Mouse (Mus musculus) hindbrain, embryonic 10.5 days (tissue): ENCODE measurements around the gene Sfi1. TPM values are rescaled to one million over a fixed set of nuclear protein-coding genes. Genes with fewer than 3 reads are reported as not detected.
"Not testable (repeated sequence)": the region's sequence is repeated elsewhere in the genome, so short reads cannot be mapped to it uniquely, and the experiment has no call there.

Experiments
- DNase-seq: peaks from one replicate; pipeline ENCODE4 v3.0.0-alpha.2; 2017; ENCODE audit warnings: low spot score
- H3K27ac ChIP-seq: fragments of 300-500 bp; sonication (generic); 2 replicates; pipeline ENCODE4 v1.5.1; 2016; ENCODE audit warnings: mild to moderate bottlenecking, moderate library complexity
- H3K27me3 ChIP-seq: fragments of 300-500 bp; sonication (generic); 2 replicates; pipeline ENCODE4 v1.6.1; 2016; ENCODE audit warnings: mild to moderate bottlenecking; ENCODE audit not compliant: poor library complexity, insufficient read depth, severe bottlenecking
- H3K36me3 ChIP-seq: fragments of 300-500 bp; sonication (generic); 2 replicates; pipeline ENCODE4 v1.6.1; 2016; ENCODE audit warnings: mild to moderate bottlenecking, moderate library complexity
- H3K4me1 ChIP-seq: fragments of 300-500 bp; sonication (generic); replicated peaks from 2 replicates; pipeline ENCODE4 v1.6.1; 2016; ENCODE audit warnings: mild to moderate bottlenecking
- H3K4me3 ChIP-seq: fragments of 300-500 bp; sonication (generic); 2 replicates; pipeline ENCODE4 v1.5.1; 2016; ENCODE audit warnings: mild to moderate bottlenecking, moderate library complexity
- H3K9me3 ChIP-seq: fragments of 300-500 bp; sonication (generic); 2 replicates; pipeline ENCODE4 v1.6.1; 2016; ENCODE audit warnings: mild to moderate bottlenecking, moderate library complexity
- WGBS: fragments of 180-500 bp; shearing (Covaris S2); methylation state at CpG from one replicate; pipeline ENCODE4 v1.1.7; 2016; 5-methylcytosine and 5-hydroxymethylcytosine counted together
- polyA plus RNA-seq: library from polyadenylated mRNA; unstranded; fragments of >200 nt; fragmentation: Nextera tagmentation; extraction: Ambion mirVana; gene quantifications from 2 replicates; pipeline ENCODE4 v1.2.1, GENCODE M21; 2016

Gene Sfi1
- polyA plus RNA-seq, 1 experiment from 2014 or later: 12.7 TPM

GRCm38 (mm10) chr11:3167571-3168001, 25.7 kb downstream of the Sfi1 start:
- H3K4me1 ChIP-seq, H3K36me3 ChIP-seq, H3K27ac ChIP-seq, DNase-seq, H3K27me3 ChIP-seq, H3K4me3 ChIP-seq: not testable (repeated sequence)
- peaks cover 31% of the 10 kb centered on the region for H3K9me3 ChIP-seq
- WGBS: 79% methylated on average over 4 of the region's 4 CpGs

DNA sequence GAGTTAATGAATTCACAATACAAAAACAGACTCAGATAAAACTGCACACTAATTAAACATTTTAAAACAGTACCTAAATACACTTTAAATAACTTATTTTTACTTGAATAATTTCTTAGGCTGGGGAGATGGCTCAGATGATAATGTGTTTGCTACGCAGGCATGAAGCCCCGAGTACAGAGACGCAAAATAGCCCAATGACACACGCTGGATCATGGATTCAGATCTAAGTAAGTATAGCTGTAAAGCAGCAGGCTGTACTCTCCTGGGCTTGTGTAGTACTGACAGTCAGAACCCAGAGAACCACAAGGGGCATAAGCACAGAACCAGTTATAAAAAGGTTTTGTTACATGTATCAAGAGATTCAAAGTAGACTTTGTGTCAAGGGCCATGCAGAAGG, 26.1 kb downstream of the Sfi1 start:
- not testable (repeated sequence) for H3K27me3 ChIP-seq, H3K4me1 ChIP-seq, H3K27ac ChIP-seq, H3K36me3 ChIP-seq, DNase-seq, H3K4me3 ChIP-seq
- 94% methylated on average over 4 of the region's 4 CpGs for WGBS
- peaks cover 35% of the 10 kb centered on the region for H3K9me3 ChIP-seq

- H3K9me3 ChIP-seq: peaks cover 32% of the 10 kb centered on the region
- H3K27ac ChIP-seq, H3K4me3 ChIP-seq, H3K4me1 ChIP-seq, H3K36me3 ChIP-seq, DNase-seq, H3K27me3 ChIP-seq: not testable (repeated sequence)
These were observed 26.9 kb downstream of the Sfi1 start for GRCm38 (mm10) chr11:3166321-3166720.

GRCm38 (mm10) chr11:3165210-3165782, 28.0 kb downstream of the Sfi1 start:
- 88% methylated on average over 3 of the region's 5 CpGs for WGBS
- not testable (repeated sequence) for H3K27ac ChIP-seq, H3K36me3 ChIP-seq, H3K4me1 ChIP-seq, DNase-seq, H3K4me3 ChIP-seq, H3K27me3 ChIP-seq
- peaks cover 32% of the 10 kb centered on the region for H3K9me3 ChIP-seq

GRCm38 (mm10) chr11:3163661-3164060, 29.6 kb downstream of the Sfi1 start:
- not testable (repeated sequence) for H3K27ac ChIP-seq, H3K36me3 ChIP-seq, H3K4me1 ChIP-seq, H3K27me3 ChIP-seq, DNase-seq, H3K4me3 ChIP-seq
- H3K9me3 ChIP-seq: peaks cover 33% of the 10 kb centered on the region
- 81% methylated on average over 3 of the region's 3 CpGs for WGBS

DNA sequence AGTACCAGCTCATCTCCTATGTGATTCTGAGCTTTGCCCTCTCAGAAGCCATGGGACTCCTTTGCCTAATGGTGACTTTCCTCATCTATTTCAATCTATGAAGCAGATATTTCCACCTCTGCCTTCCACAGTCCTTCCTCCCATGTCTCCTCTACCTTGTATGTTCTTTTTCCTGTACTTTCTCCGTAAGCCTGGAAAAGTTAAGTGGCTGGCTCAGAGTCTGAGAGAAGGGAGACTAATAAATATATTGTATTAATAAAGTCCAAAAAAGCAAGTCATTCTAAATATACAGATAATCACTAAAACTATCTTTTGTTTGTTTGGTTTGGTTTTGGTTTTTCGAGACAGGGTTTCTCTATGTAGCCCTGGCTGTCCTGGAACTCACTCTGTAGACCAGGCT, 30.1 kb downstream of the Sfi1 start:
- 86% methylated on average over 2 of the region's 2 CpGs for WGBS
- not testable (repeated sequence) for H3K4me1 ChIP-seq, H3K27me3 ChIP-seq, H3K27ac ChIP-seq, DNase-seq, H3K4me3 ChIP-seq, H3K36me3 ChIP-seq
- peaks cover 31% of the 10 kb centered on the region for H3K9me3 ChIP-seq

- DNase-seq, H3K36me3 ChIP-seq, H3K27ac ChIP-seq, H3K4me3 ChIP-seq, H3K4me1 ChIP-seq, H3K27me3 ChIP-seq: not testable (repeated sequence)
- 68% methylated on average over 5 of the region's 5 CpGs for WGBS
- H3K9me3 ChIP-seq: peaks cover 26% of the 10 kb centered on the region
These were observed 30.9 kb downstream of the Sfi1 start for GRCm38 (mm10) chr11:3162236-3162897.

GRCm38 (mm10) chr11:3161370-3161769, 31.9 kb downstream of the Sfi1 start:
- not testable (repeated sequence) for H3K4me3 ChIP-seq, DNase-seq, H3K27ac ChIP-seq

GRCm38 (mm10) chr11:3158800-3159199, 34.5 kb downstream of the Sfi1 start:
- DNase-seq: not testable (repeated sequence)
- WGBS: 91% methylated on average over 4 of the region's 4 CpGs

More at GRCm38 (mm10) chr11:3161370-3161769, 31.9 kb downstream of the Sfi1 start:
- H3K27me3 ChIP-seq, H3K4me1 ChIP-seq, H3K36me3 ChIP-seq: not testable (repeated sequence)
- WGBS: 73% methylated on average over 1 of the region's 2 CpGs
- peaks cover 28% of the 10 kb centered on the region for H3K9me3 ChIP-seq

DNA sequence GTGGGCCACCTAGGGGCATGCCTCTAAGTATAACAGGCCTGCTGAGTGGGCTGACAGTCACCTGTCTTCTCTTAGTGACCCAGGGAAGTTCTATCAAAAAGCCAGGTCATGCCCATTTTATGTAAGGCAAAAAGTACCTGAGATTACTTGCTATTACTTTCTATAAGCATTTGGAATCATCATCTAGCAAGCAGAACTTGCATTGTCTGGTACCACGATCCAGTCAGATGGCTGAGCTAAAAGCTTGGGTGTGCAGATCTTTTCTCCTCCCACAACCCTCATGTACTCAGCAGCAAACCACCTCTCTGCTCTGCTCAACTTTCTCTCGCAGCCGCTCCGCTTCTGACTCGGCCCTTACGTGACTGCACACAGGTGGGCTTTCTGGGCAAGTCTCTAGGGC, 35.3 kb downstream of the Sfi1 start:
- not testable (repeated sequence) for H3K4me3 ChIP-seq, H3K27me3 ChIP-seq, DNase-seq, H3K4me1 ChIP-seq, H3K36me3 ChIP-seq, H3K27ac ChIP-seq
- 96% methylated on average over 6 of the region's 6 CpGs for WGBS
- peaks cover 24% of the 10 kb centered on the region for H3K9me3 ChIP-seq

More at GRCm38 (mm10) chr11:3158800-3159199, 34.5 kb downstream of the Sfi1 start:
- not testable (repeated sequence) for H3K4me1 ChIP-seq, H3K27me3 ChIP-seq, H3K27ac ChIP-seq, H3K4me3 ChIP-seq, H3K36me3 ChIP-seq
- peaks cover 25% of the 10 kb centered on the region for H3K9me3 ChIP-seq

DNA sequence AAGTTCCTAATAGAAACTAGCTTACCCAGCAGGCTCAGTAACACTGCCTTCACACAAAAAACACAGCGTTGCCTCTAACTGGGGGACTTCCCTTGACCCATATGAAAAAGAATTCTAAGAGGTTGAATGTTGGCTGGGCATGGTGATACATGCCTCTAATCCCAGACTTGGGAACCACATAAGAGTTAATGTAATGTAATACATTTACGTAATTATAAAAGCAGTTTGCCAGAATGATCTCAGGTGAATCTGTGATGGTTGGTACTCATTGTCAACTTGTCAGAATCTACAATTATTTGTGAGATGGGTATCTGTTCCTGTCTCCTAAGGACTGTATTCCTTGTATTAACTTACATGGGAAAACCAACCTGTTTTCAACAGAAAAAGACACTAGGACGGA, 36.3 kb downstream of the Sfi1 start:
- not testable (repeated sequence) for DNase-seq, H3K4me3 ChIP-seq, H3K27ac ChIP-seq, H3K27me3 ChIP-seq, H3K36me3 ChIP-seq, H3K4me1 ChIP-seq
- 89% methylated on average over 2 of the region's 3 CpGs for WGBS
- peaks cover 18% of the 10 kb centered on the region for H3K9me3 ChIP-seq

DNA sequence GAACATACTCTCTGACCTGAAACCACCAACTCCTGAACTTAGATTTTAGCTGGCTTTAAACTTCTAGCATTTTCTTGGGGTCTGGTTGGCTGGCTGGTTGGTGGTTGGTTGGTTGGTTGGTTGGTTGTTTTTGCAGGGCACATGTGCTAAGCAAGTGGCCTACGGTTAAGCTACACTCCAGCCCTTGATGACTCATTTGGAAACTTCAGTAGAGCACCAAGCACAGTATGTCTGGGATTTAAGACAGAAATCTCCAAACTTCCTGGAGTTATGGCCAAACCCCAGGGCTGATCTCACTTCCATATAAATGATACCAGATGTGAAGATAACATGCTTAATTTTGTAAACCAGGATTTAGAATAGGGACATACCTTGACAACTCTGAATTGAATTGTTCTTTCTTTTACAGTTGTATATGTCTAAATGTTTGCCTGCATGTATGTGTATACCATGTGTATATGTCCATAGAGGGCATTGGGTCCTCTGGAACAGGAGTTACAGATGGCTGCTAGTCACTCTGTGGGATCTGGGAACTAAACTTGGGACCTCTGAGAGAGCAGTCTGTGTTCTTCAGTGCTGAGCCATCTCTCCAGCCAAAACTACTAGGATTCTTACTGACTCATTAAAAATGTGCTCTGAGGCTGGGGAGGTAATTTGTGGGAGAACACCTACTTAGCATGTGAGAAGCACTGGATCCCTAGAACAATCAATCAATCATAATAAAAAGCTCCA, 39.4 kb downstream of the Sfi1 start:
- not testable (repeated sequence) for DNase-seq, H3K27ac ChIP-seq, H3K4me1 ChIP-seq, H3K27me3 ChIP-seq, H3K4me3 ChIP-seq
- WGBS: 73% methylated on average over 1 of the region's 1 CpGs
- H3K9me3 ChIP-seq: peaks cover 26% of the 10 kb centered on the region
- H3K36me3 ChIP-seq: peaks cover 24% of the 10 kb centered on the region

DNA sequence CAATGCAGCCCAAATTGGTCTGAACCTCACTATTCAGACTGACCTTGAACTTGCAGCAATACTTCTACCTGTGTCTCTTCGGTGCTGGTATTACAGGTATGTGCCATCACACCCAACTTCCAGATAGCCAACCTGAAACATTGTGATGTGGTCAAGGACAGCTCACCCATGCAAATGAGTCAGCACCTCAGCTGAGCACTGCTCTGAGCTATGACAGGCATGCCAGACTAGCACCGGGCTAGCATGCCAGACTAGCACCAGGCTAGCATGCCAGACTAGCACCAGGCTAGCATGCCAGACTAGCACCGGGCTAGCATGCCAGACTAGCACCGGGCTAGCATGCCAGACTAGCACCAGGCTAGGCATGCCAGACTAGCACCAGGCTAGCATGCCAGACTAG, 41.9 kb downstream of the Sfi1 start:
- not testable (repeated sequence) for H3K27ac ChIP-seq, H3K4me3 ChIP-seq, DNase-seq, H3K4me1 ChIP-seq, H3K27me3 ChIP-seq
- WGBS: 94% methylated on average over 4 of the region's 4 CpGs
- Histone ChIP-seq H3K9me3 (peaks cover 19% of the 10 kb centered on the region), H3K36me3 (peaks cover 21% of the 10 kb centered on the region)
